Mouse (Mus musculus): ENCODE measurements around the gene Gm12355.
"Not testable (repeated sequence)": the region's sequence is repeated elsewhere in the genome, so short reads cannot be mapped to it uniquely, and the experiment has no call there.

DNA sequence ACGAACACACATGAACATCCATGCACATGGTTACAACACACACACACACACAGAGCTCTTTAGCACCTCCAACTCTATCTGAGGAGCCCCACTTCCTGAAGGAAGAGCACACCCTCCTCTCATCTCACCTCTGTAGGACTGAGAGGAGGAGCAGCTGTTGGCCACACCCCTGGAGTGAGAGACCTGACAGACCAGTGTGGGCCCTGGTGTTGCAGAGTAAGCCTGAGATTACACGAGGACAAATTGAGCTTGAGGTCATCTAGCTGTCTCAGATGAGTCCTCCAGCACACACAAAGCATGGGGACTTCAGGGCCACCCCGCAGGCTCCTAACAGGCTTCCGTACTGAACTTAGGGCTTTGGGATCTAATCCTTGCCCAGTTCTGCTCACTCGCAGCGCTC, 20.6 kb downstream of the Gm12355 start:
- not testable (repeated sequence) for TF ChIP-seq CTCF, POLR2A (IDR thresholded peaks at IDR 0.05; ENCODE audit: insufficient read depth, low read depth, low read length)

Data from olfactory bulb, adult 2 months (tissue).